Mouse (Mus musculus) lung, embryonic 14.5 days (tissue): ENCODE data around the gene Mtg2. TPM values are rescaled to one million over a fixed set of nuclear protein-coding genes. Genes with fewer than 3 reads are reported as not detected.

Source experiments
- ATAC-seq: fragments of 200-750 bp; cut with Nextera tagmentation; 2 replicates; pipeline ENCODE4 v1.8.0; 2017; ENCODE audit warnings: mild to moderate bottlenecking, moderate TSS enrichment, moderate library complexity; ENCODE audit not compliant: insufficient read depth
- DNase-seq: peaks from one replicate; pipeline ENCODE4 v3.0.0-alpha.2; 2015
- H3K27ac ChIP-seq: fragments of 300-500 bp; sonication (generic); 2 replicates; pipeline ENCODE4 v1.5.1; 2014; ENCODE audit warnings: low read depth, mild to moderate bottlenecking, moderate library complexity
- H3K27me3 ChIP-seq: fragments of 300-500 bp; sonication (generic); 2 replicates; pipeline ENCODE4 v1.6.1; 2014; ENCODE audit warnings: low read length, control low read depth; ENCODE audit not compliant: insufficient read depth
- H3K36me3 ChIP-seq: fragments of 300-500 bp; sonication (generic); 2 replicates; pipeline ENCODE4 v1.6.1; 2014; ENCODE audit warnings: control low read depth; ENCODE audit not compliant: insufficient read depth
- H3K4me1 ChIP-seq: fragments of 300-500 bp; sonication (generic); 2 replicates; pipeline ENCODE4 v1.6.1; 2014; ENCODE audit warnings: antibody characterized with exemption, control low read depth; ENCODE audit not compliant: insufficient read depth
- H3K4me2 ChIP-seq: fragments of 300-500 bp; sonication (generic); 2 replicates; pipeline ENCODE4 v1.6.1; 2014; ENCODE audit warnings: mild to moderate bottlenecking
- H3K4me3 ChIP-seq: fragments of 300-500 bp; sonication (generic); 2 replicates; pipeline ENCODE4 v1.5.1; 2014; ENCODE audit warnings: low read depth, low read length
- H3K9ac ChIP-seq: fragments of 300-500 bp; sonication (generic); 2 replicates; pipeline ENCODE4 v1.6.1; 2014
- H3K9me3 ChIP-seq: fragments of 300-500 bp; sonication (generic); 2 replicates; pipeline ENCODE4 v1.6.1; 2016; ENCODE audit warnings: low read depth, low read length, control low read depth
- CTCF ChIP-seq: IDR thresholded peaks from 2 replicates; pipeline ENCODE4 v1.5.1; 2016; ENCODE audit warnings: antibody characterized with exemption, low read depth
- WGBS: fragments of 180-500 bp; shearing (Covaris S2); extraction: QIAGEN DNeasy Blood & Tissue Kit; methylation state at CpG from one replicate; pipeline ENCODE4 v1.1.7; 2014; 5-methylcytosine and 5-hydroxymethylcytosine counted together
- polyA plus RNA-seq: library from polyadenylated mRNA; unstranded; fragments of >200 nt; fragmentation: Nextera tagmentation; extraction: Ambion mirVana; gene quantifications from 2 replicates; pipeline ENCODE4 v1.2.1, GENCODE M21; 2014

Gene Mtg2
- polyA plus RNA-seq, 1 experiment from 2014 or later, result 23.4 TPM

GRCm38 (mm10) chr2:180051986-180052733, 18.2 kb upstream of the Mtg2 start:
- H3K4me3 ChIP-seq, result no peak overlapping the region
- peak; percentile 45 for TF ChIP-seq CTCF
- no peaks in the 10 kb centered on the region for H3K9me3 ChIP-seq
- no peak overlapping the region for H3K27ac ChIP-seq
- DNase-seq, result peak; percentile 36
- WGBS, result 87% methylated on average over 14 of the region's 14 CpGs
- H3K9ac ChIP-seq, result no peak overlapping the region
- H3K27me3 ChIP-seq, result no peaks in the 10 kb centered on the region
- H3K36me3 ChIP-seq, result peaks cover 40% of the 10 kb centered on the region; the same call in 1 of the 2 replicates
- H3K4me1 ChIP-seq, result no peaks in the 10 kb centered on the region
- no peak overlapping the region for H3K4me2 ChIP-seq
- no peak for ATAC-seq

DNA sequence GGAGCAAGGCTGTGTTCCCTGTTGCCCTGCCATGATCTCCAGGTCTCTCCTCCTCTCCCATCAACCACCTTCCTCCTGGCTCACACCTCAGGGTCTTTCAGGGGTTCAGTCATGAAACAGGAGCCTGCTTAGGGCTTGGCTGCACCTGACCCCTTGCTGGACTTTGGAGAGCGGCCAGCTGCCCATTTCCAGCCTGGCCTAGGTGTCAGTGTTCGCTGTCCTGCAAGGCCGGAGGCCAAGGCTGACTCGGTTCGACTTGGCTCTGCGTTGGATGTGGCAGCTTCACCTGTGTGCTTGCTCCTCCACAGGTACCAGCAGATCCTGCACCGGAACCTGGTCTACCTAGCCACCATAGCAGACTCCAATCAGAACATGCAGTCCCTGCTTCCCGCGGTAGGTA, 17.4 kb upstream of the Mtg2 start:
- ATAC-seq, result no peak
- 91% methylated on average over 9 of the region's 9 CpGs for WGBS
- no peak for DNase-seq
- H3K4me3 ChIP-seq, result no peak overlapping the region
- H3K9ac ChIP-seq, result no peak overlapping the region
- no peaks in the 10 kb centered on the region for H3K4me1 ChIP-seq
- no peaks in the 10 kb centered on the region for H3K9me3 ChIP-seq
- no peak for TF ChIP-seq CTCF
- no peak overlapping the region for H3K4me2 ChIP-seq
- H3K27me3 ChIP-seq, result no peaks in the 10 kb centered on the region
- H3K27ac ChIP-seq, result no peak overlapping the region
- H3K36me3 ChIP-seq, result peaks cover 48% of the 10 kb centered on the region

DNA sequence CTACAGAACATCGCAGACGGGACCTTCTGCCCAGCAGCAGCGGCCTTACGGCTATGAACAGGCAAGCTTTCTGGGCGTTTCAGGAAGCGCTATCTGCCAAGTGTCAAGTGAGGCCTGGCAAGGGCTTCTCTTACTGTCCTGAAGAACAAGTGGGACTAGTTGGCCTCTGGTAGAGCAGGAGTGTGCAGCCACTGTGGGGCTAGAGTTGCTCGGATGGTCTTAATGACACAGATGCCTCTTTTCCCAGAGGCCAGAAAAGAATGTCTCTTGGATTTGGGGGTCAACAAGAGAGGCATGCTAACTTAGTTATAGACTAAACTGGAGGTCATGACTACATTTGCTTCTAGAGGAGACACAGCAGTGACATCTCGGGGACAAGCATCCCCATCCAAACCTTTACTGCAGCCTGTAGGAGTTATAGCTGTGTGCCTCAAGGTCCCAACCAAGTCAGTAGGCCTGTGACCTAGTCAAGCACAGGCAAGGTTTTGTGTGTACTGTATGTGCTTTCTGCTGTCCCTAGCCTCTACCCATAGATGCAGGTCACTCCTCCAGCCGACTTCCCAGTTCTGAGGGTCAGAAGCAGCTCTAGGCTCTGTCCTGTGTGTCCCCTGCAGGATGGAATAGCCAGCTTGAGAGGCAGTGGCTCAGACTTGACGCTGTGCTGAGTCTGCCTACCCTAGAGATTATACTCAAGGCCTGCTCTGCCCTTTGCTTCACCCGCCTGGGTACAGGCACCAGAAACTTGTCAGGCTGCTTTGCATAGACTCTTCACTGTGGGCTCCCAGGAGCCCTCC, 6.9 kb upstream of the Mtg2 start:
- Histone ChIP-seq H3K36me3 (peaks cover 57% of the 10 kb centered on the region), H3K9me3 (no peaks in the 10 kb centered on the region), H3K4me3 (no peak overlapping the region), H3K9ac (no peak overlapping the region), H3K4me1 (no peaks in the 10 kb centered on the region), H3K27me3 (no peaks in the 10 kb centered on the region), H3K27ac (no peak overlapping the region), H3K4me2 (no peak overlapping the region)
- no peak for TF ChIP-seq CTCF
- ATAC-seq (no peak), DNase-seq (no peak)
- 91% methylated on average over 11 of the region's 11 CpGs for WGBS

- H3K27ac ChIP-seq, result 0 out of 2 replicates have a peak overlapping the region, but pooled peaks have one; percentile 55
- H3K4me2 ChIP-seq, result peak overlapping the region; percentile 90
- no peaks in the 10 kb centered on the region for H3K27me3 ChIP-seq
- ATAC-seq, result peak; percentile 69
- peaks cover 8% of the 10 kb centered on the region; the same call in 1 of the 2 replicates for H3K4me1 ChIP-seq
- H3K9me3 ChIP-seq, result no peaks in the 10 kb centered on the region
- H3K9ac ChIP-seq, result peak overlapping the region; percentile 64
- no peak for DNase-seq
- H3K4me3 ChIP-seq, result peak overlapping the region; percentile 78
- TF ChIP-seq CTCF, result no peak
- 32% methylated on average over 20 of the region's 20 CpGs for WGBS
- peaks cover 15% of the 10 kb centered on the region; the same call in 1 of the 2 replicates for H3K36me3 ChIP-seq
Measured at GRCm38 (mm10) chr2:180069770-180070480, 463 bp upstream of the Mtg2 start.

- Histone ChIP-seq H3K36me3 (peaks cover 15% of the 10 kb centered on the region; the same call in 1 of the 2 replicates), H3K4me1 (peaks cover 8% of the 10 kb centered on the region; the same call in 1 of the 2 replicates), H3K9me3 (no peaks in the 10 kb centered on the region), H3K4me3 (no peak overlapping the region), H3K4me2 (no peak overlapping the region), H3K9ac (no peak overlapping the region), H3K27me3 (no peaks in the 10 kb centered on the region), H3K27ac (no peak overlapping the region)
- ATAC-seq, result no peak
- TF ChIP-seq CTCF, result no peak
- no peak for DNase-seq
- WGBS, result 86% methylated on average over 2 of the region's 2 CpGs
Measured at GRCm38 (mm10) chr2:180071671-180072070, 1.3 kb downstream of the Mtg2 start.

GRCm38 (mm10) chr2:180072886-180073285, 2.5 kb downstream of the Mtg2 start:
- Histone ChIP-seq H3K27ac (no peak overlapping the region), H3K36me3 (peaks cover 10% of the 10 kb centered on the region; the same call in 1 of the 2 replicates), H3K27me3 (no peaks in the 10 kb centered on the region), H3K4me3 (no peak overlapping the region), H3K4me1 (peaks cover 8% of the 10 kb centered on the region; the same call in 1 of the 2 replicates), H3K4me2 (no peak overlapping the region), H3K9ac (no peak overlapping the region), H3K9me3 (no peaks in the 10 kb centered on the region)
- TF ChIP-seq CTCF, result no peak
- ATAC-seq, result no peak
- 87% methylated on average over 7 of the region's 7 CpGs for whole genome bisulfite sequencing
- no peak for DNase-seq
